Mouse (Mus musculus): Measurements from ENCODE around the gene Fam151a.

- no peak for TF ChIP-seq CTCF (IDR thresholded peaks at IDR 0.05; ENCODE audit: extremely low read depth, insufficient read length, insufficient replicate concordance, low read depth, low read length)
- no peak for TF ChIP-seq POLR2A (IDR thresholded peaks at IDR 0.05; ENCODE audit: low read depth, low read length)
These were observed 30.5 kb downstream of the Fam151a start for GRCm38 (mm10) chr4:106764166-106764565.

Data from small intestine, adult 2 months (tissue).